Mouse (Mus musculus) colon, adult 2 months (tissue): ENCODE measurements around the gene Nrm. TPM values are rescaled to one million over a fixed set of nuclear protein-coding genes. Genes with fewer than 3 reads are reported as not detected.

Experiments used
- polyA plus RNA-seq: library from polyadenylated mRNA; depleted of rRNA; stranded (reverse); fragments of >200 nt; gene quantifications from 2 replicates; pipeline ENCODE4 v1.2.3, GENCODE M21; 2012; rRNA removed

Nrm gene
- polyA plus RNA-seq, result 25.2 and 32.0 TPM in 2 replicates

DNA sequence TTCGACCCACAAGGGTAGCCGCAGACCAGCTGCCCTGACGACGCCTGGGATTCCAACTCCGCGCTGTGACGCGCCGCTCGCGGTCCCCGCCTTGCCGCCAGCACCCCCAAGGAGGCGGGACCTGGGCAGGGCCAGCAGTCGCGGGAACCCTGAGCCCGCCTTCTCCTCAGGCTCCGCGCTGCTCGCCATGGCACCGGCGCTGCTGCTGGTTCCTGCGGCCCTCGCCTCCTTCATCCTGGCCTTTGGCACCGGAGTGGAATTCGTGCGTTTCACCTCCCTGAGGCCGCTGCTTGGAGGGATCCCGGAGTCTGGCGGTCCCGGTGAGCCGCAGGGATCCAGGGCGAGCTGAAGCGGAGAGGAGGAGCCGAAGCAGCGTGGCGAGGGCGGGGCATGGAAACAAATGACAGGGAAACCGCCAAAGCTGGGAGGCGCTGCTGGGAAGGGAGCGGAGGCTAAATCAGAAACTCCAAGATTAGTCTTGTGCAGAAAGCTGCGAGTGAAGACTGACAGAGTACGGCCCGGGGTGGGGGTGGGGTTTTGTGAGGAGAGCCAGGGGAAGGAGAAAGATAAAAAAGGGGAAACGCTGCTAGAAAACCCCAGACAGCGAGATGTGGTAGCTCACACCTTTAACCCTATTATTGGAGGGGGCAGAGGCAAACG is at the start of gene Nrm:
Gene Nrm, plus strand, starts transcription at position 121 of the 660 bp plus-strand sequence.

DNA sequence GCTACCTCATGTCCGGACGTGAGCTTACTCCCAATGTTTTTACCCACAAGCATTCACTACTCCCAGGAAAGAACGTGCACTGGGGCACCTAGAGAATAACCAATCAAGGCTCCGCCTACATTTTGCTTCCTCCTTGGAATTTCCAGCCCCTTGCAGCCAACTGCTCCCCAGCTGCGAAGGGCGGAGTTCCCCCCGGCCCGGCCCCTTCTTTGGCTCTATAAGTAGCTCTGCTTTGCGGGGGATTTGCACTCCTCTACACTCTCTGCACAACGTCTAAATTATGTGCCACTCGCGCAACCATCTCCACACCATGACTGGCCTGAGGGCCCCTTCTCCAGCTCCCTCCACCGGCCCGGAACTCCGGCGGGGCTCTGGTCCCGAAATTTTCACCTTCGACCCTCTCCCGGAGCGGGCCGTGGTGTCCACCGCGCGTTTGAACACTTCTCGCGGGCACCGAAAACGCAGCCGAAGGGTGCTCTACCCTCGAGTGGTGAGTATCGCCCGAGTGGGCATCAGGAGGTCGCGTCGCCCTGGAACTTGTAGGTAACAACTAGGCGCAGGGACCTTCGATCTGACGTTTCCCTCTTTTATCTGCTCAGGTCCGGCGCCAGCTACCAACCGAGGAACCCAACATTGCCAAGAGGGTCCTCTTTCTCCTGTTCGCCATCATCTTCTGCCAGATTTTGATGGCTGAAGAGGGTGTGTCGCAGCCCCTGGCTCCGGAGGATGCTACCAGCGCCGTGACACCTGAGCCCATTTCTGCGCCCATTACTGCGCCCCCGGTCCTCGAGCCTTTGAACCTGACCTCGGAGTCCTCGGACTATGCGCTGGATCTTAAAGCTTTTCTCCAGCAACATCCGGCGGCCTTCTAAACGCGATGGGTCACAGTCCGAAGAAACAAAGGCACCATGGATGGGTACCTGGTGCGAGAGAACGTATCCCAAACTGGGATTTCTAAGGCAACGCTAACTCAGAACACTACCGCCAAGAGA is 39.4 kb upstream of the Nrm start, which contains the start of gene Ier3:
Gene Ier3, plus strand, starts transcription at position 246 of the 992 bp plus-strand sequence.

DNA sequence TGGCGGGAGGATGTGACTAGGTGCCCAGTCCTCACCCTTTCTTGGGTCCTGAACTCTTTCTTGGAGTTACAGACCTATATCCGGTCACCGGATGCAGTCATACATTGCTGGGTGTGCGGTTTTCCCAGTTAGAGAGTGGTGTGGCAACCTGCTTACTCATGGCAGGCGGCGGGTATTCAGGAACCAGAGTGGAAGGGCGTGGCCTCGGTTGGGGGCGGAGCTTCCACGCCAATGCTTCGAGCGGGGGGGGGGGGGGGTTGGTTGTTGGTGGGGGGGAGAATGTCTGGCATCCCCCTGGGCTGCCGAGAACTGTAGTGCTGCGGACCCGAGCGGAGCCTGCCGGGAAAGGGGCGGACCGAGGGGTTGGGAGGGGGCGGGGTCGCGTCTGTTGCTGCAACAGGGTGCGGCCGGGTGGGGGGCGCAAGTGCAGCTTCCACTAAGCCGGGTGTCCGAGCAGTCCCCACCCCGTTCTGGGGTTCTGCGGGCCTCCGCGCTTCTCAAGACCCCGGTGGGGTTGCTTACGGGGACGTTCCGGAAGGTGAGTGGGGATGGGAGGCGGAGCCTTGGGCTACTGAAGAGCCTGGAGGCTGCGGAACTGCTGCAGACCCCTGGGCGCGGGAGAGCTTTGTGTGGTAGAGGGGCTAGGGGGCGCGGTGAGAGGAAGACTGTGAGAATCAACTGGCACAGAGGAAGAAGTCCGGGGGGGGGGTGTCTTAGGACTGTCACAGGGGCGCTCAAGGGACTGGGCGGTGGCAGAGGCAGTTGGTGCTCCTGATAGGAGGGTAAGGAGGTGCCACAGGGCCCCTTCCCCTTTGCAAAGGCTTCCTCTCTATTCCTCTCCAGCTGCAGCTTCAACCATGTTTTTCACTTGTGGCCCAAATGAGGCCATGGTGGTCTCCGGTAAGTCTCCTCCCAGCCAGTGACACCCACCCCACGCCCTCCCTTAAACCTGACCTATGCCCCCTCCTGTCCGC is 37.9 kb upstream of the Nrm start, which contains the start of gene Flot1:
Gene Flot1, plus strand, starts transcription at position 267 of the 974 bp plus-strand sequence.

DNA sequence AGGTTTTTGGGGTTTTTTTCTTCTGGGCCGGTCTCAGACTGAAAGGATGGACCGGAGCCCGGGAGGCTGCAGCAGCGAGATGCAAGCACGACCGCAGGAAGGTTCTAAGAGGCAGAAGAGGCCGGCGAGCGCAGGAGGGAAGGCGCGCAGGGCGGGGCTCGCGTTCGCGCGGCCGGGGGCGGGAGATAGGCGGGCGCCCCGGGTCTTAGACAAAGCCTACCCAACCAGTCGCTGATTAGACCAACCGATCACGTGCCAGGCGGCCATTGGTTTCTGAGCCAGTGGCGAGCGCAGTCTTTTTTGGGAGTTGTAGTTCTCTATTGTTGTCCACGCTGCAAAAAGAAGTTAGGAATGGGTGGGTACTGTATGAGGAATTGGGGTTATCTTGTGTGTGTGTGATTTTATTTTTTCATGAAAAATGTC is 23.0 kb upstream of the Nrm start, which contains the start of gene Tubb5:
Gene Tubb5, minus strand, starts transcription at position 185 of the 423 bp plus-strand sequence.

DNA sequence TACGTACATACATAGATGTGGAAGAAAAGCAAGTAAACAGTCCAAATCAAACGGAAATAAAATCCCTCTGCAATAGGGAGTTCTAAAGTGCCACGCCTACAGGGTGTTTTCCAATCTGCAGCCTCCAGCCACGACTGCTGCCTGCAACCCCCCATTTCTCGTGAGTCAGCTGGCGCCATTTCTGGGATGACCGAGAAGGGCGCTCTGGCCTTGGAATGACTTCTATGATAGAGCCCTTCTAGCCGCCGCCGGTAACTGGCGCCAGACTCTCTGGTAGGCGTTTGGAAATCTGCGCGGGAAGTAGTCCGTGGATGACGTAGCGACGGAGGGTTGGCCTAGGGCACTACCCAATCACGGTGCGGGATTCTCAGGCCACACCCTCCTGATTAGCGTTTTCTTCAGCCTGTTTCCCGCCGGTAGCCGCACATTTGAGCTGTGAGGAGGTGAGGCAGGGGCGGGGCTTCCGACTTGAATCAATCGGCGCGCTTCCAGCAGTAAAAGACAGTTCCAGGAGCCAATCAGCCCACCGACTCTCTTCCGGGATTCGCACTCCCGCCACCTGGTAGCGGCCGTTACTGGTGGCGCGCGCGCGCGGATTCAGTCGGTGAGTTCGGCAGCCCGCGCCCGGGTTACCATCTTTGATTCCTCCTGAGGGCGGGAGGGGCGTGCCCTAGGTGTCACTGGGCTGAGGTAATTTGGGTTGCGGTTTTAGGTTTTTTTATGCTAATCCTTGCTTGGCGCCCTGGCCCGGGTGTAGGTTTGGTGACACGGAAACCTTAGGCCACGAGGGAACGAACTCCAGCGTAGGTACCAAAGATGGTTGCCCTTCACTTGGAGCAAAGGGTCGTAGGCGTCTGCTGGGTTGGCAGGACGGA is 19.8 kb upstream of the Nrm start, which contains the start of gene Mdc1:
Gene Mdc1, plus strand, starts transcription at position 440 of the 875 bp plus-strand sequence.

DNA sequence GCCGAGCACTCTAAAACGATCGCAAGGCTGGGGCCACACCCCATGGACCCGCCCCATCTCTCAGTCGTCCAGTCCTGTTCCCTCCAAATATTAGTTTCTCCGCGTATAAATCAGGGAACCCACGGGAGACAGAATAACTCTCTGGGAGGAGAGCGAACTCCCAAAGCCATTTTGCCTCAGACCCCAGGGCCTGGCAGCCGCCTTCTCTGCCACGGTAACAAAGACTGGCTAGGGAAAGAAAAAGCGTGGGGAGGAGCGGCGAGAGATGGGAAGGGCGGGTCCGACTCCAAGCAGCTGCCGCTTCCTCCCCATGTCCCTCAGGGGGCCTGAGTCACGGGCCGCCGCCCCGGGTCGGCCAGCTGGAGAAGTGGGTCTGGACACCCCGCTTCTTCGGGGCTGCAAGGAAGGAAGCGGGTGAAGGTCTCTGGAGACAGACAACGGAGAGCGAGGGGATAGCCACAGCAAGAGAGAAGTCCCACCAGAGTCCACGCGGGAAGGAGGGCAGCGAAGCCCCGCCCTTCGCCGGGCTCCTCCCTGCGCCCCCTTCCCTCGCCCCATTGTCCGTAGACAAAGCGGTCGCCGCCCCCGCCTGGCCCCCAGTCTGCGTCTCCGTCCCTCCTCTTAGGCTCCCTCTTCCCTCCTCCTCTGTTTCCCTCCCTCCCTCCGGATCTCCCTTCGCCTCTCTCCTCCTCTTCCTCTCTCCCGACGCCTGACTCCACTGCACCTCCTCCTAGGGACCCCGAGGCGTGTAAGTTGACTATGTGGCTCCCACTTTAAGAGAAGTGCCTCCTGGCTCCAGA is 4.6 kb downstream of the Nrm start, which contains the start of gene Ppp1r18:
Gene Ppp1r18, plus strand, starts transcription at position 113 of the 800 bp plus-strand sequence.

DNA sequence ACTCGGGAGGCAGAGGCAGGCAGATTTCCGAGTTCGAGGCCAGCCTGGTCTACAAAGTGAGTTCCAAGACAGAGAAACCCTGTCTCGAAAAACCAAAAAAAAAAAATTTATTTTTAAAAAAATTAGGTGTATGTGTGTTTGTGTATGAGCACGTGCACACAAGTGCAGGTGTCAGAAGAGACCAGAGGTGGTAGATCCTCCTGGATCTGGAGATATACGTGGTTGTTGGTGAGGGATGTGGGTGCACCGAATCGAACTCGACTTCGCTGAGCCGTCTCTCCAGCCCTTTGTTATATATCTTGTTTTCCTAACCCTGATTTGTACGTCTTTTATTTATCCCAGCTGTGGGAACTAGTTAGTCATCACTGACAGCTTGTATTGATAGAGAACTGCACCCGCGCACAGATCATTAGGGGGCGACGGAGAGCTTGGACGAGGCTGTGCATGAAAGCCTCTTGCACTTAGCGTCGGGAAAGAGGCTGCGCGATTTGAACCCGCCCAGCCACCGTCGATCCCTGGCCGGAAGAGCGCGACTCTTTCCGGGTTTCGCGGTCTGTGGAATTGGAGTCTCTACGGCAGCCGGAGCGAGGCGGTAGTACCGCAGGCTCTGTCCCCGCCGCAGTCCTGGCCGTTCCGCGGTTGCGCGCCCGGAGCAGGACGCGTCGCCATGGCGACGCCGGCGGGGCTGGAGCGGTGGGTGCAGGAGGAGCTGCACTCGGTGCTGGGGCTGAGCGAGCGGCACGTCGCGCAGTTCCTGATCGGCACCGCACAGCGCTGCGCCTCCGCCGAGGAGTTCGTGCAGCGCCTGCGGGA is 18.3 kb downstream of the Nrm start, which contains the start of gene Dhx16:
Gene Dhx16, plus strand, starts transcription at position 575 of the 813 bp plus-strand sequence.

DNA sequence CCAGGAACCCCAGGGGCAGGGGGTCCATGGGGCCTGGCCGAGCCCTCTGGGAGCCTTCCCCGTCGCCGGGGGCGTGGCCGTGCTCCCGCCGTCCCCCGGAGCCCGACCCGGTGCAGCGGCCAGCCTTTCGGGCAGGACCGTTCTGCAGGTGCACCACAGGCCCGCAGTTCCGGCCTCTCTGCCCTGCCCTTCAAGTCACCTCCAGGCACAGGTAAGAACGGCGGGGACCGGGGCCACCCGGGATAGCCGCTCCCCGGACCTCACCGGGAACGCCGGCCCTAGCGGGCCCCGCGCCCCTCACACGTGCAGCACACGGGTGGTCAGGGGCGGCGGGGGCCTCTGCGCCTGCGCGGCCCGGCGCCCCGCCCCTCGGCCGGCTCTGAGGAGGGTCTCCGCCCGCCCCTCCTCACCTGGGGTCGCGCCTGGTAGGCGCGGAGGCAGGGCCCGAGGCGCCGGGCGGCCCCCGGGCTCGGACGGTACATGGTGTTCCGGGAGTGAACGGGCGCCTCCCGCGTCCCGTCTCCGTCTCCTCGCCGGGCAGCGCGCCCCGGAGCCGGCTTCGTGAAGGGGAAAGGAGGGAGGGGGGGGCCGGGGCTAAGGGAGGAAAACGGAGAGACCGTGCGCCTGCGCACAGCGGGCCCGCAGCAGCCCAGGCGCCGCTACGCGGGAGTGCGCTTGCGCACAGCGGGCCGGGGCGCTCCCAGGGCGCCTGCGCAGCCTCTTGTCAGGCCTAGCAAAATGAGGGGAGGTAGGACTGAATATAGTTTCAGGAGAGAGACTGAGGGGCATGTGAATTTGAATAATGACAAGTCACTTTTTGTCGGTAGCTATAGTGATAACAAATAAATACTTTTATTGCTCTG is 35.9 kb downstream of the Nrm start, which contains the start of gene 2310061I04Rik:
Gene 2310061I04Rik, minus strand, starts transcription at position 651 of the 863 bp plus-strand sequence.

DNA sequence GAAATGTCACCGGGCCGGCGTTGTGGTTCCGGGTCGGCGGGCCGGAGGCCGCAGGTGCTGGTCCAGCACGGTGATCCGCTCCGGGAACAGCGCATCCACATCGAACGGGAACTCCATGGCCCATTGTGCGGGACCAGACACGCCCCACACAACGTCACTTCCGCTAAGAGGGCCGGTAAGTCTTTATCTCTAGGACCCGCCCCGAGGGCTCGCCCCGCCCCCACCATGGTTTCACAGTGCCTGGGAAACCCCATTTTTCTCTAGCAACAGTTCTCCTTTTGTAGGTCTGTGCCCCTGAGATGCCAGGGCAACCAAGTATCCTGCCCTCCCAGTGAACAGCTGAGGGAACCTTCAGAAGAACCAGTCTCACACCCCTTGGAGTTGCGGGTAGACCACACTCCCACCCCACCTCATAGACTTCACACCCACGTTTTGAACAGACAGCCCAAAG is 48.8 kb downstream of the Nrm start, which contains the start of gene Atat1:
Gene Atat1, minus strand, starts transcription at position 157 of the 451 bp plus-strand sequence.

Other genes with a start within 250 kb of the Nrm start
- not detected in 2 replicates for gene Gm9573, start 234.7 kb upstream of the Nrm start, polyA plus RNA-seq
- not detected in 2 replicates for gene Mucl3, start 217.6 kb upstream of the Nrm start, polyA plus RNA-seq
- gene Vars2, start 193.7 kb upstream of the Nrm start, polyA plus RNA-seq, result 43.1 and 46.7 TPM in 2 replicates
- 25.7 and 30.4 TPM in 2 replicates for gene Gtf2h4, start 187.6 kb upstream of the Nrm start, polyA plus RNA-seq
- gene Ddr1, start 156.7 kb upstream of the Nrm start, polyA plus RNA-seq, result 106 and 136 TPM in 2 replicates
- gene Ier3, start 39.6 kb upstream of the Nrm start, polyA plus RNA-seq, result 16.2 and 17.0 TPM in 2 replicates
- 62.1 and 68.9 TPM in 2 replicates for gene Flot1, start 38.1 kb upstream of the Nrm start, polyA plus RNA-seq
- 211 and 247 TPM in 2 replicates for gene Tubb5, start 23.0 kb upstream of the Nrm start, polyA plus RNA-seq
- 4.2 and 5.1 TPM in 2 replicates for gene Mdc1, start 19.8 kb upstream of the Nrm start, polyA plus RNA-seq
- 24.0 and 26.8 TPM in 2 replicates for gene Ppp1r18, start 4.3 kb downstream of the Nrm start, polyA plus RNA-seq
- gene Dhx16, start 18.5 kb downstream of the Nrm start, polyA plus RNA-seq, result 52.0 and 61.3 TPM in 2 replicates
- 90.4 and 106 TPM in 2 replicates for gene 2310061I04Rik, start 36.1 kb downstream of the Nrm start, polyA plus RNA-seq
- gene Atat1, start 48.8 kb downstream of the Nrm start, polyA plus RNA-seq, result 43.4 and 55.2 TPM in 2 replicates
- 60.4 and 63.6 TPM in 2 replicates for gene Mrps18b, start 55.1 kb downstream of the Nrm start, polyA plus RNA-seq
- 37.3 and 41.4 TPM in 2 replicates for gene Ppp1r10, start 55.1 kb downstream of the Nrm start, polyA plus RNA-seq
- 77.5 and 78.6 TPM in 2 replicates for gene Abcf1, start 108.4 kb downstream of the Nrm start, polyA plus RNA-seq
- 25.3 and 28.3 TPM in 2 replicates for gene Gnl1, start 118.5 kb downstream of the Nrm start, polyA plus RNA-seq
- gene Prr3, start 118.9 kb downstream of the Nrm start, polyA plus RNA-seq, result 7.6 and 8.0 TPM in 2 replicates
- 0.68 and 0.84 TPM in 2 replicates for gene H2-T24, start 159.2 kb downstream of the Nrm start, polyA plus RNA-seq
- 331 and 384 TPM in 2 replicates for gene H2-T23, start 171.5 kb downstream of the Nrm start, polyA plus RNA-seq
- 43.7 and 46.6 TPM in 2 replicates for gene H2-T22, start 181.4 kb downstream of the Nrm start, polyA plus RNA-seq
- gene Gm6034, start 181.6 kb downstream of the Nrm start, polyA plus RNA-seq, result 0.10 TPM in 1 of 2 replicates, not detected in the other
- gene Gm11127, start 197.1 kb downstream of the Nrm start, polyA plus RNA-seq, result 0.09 and 0.37 TPM in 2 replicates